Mouse (Mus musculus) mature B cell (primary cell): Measurements from ENCODE around the gene Pkdcc.

Source experiments
- in situ Hi-C: fragments of 300-500 bp; cut with MboI; formaldehyde crosslinking; loops from 2 replicates; pipeline ENCODE4 v1.14.3; 2019

Gene Pkdcc

DNA sequence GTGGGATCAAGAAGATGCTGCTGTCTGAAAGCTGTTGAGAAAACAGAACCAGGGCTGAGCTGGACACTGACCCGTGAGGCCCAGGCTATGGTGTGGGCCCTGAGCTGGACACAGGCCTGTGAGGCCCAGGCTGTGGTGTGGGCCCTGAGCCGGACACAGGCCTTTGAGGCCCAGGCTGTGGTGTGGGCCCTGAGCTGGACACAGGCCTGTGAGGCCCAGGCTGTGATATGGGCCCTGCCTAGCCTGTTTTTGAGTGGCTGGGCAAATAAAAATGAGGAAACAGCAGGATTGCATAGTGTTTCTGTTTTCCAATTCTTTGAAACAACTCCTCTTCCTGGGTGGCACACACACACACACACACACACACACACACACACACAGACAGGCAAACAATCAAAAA, 2.7 kb upstream of the Pkdcc start:
- in situ Hi-C loops: no loop called here

- in situ Hi-C loops: no loop called here
These were observed 1.7 kb upstream of the Pkdcc start for GRCm38 (mm10) chr17:83213228-83213915.

DNA sequence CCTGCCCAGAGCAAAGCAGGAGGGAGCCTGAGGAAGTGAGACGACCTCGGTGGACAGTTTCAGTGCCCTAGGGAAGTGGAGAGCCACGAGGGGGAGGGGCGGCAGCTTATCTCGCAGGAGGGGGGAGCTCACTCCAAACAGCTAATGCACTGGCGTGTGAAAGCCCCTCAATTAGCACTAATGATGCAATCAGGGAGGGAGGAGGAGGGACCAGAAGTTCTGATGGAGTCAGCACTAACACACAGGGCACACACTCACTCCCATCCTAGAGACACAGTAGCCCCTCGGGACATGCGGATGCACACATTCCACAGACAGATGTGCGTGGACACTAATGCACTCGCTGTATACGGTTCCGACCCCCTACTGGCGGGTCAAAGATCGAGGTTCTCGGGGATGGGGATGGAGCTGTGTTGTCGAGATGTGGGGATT, 915 bp upstream of the Pkdcc start:
- in situ Hi-C loops: no loop called here

DNA sequence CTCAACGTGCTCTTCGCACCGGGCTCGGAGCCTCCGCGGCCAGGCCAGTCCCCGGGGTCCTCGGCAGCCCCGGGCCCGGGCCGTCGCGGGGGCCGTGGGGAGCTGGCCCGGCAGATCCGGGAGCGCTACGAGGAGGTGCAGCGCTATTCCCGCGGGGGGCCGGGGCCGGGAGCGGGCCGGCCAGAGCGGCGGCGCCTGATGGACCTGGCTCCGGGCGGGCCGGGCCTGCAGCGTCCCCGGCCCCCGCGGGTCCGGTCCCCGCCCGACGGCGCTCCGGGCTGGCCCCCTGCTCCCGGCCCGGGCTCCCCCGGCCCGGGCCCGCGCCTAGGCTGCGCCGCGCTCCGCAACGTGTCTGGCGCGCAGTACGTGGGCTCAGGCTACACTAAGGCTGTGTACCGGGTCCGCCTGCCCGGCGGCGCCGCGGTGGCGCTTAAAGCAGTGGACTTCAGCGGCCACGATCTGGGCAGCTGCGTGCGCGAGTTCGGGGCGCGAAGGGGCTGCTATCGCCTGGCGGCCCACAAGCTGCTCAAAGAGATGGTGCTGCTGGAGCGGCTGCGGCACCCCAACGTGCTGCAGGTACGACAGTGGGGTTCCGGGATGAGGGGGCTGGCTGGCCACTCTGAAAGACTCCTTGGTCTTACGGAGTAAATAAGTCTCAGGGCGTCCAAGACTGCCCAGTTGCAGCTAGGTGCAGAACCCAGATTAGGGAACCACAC, 595 bp downstream of the Pkdcc start:
- in situ Hi-C loops: no loop called here

DNA sequence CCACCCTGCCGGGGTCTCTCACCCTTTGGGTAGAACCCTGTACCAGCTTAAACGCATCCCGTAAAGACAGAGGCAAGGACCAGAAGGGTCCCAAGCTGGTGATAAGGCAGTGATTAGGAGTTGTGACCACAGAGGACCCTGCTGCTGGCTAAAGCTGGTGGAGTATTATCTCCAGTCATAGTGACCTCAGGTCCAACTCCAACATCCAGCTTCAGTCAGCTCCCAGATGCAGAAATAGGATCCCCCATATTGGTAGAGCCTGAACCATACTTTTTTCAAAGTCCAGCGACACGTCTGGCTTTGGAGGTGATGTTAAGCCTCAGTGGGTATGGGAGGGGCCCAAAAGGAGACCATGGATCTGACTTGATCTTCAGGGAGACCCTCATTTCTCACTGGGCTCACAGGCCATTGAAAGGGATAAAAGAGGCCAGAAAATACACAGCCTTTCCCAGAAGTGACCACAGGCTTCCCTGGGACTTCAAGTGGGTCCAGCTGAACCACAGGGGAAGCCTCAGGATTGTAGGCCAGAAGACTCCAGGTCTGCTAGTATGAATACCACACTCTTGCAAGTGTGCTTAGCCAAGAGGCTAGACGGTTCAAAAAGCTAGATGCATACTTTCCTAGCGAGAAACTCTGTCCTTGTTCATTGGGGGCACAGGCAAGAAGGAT, 1.3 kb downstream of the Pkdcc start:
- in situ Hi-C loops: no loop called here

DNA sequence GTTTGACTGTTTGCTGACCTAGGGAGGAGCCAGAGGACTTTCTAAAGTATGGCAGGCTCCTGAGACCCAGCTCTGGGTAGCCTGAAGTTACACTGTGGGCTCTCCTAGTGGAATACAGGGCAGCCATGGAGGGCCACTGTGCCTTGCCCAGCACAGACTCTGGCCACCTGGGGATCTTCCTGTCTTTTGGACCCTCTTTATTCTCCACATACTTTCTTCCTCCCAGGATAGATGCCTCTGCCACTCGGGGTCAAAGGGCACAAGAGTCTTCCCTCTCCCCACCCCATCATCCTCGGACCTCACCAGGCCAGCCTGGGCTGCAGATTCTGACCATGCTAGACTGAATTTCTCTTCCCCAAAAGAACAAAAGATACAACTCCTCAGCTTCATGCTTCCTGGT, 3.1 kb downstream of the Pkdcc start:
- in situ Hi-C loops: no loop called here

GRCm38 (mm10) chr17:83218722-83219121, 3.6 kb downstream of the Pkdcc start:
- in situ Hi-C loops: no loop called here

DNA sequence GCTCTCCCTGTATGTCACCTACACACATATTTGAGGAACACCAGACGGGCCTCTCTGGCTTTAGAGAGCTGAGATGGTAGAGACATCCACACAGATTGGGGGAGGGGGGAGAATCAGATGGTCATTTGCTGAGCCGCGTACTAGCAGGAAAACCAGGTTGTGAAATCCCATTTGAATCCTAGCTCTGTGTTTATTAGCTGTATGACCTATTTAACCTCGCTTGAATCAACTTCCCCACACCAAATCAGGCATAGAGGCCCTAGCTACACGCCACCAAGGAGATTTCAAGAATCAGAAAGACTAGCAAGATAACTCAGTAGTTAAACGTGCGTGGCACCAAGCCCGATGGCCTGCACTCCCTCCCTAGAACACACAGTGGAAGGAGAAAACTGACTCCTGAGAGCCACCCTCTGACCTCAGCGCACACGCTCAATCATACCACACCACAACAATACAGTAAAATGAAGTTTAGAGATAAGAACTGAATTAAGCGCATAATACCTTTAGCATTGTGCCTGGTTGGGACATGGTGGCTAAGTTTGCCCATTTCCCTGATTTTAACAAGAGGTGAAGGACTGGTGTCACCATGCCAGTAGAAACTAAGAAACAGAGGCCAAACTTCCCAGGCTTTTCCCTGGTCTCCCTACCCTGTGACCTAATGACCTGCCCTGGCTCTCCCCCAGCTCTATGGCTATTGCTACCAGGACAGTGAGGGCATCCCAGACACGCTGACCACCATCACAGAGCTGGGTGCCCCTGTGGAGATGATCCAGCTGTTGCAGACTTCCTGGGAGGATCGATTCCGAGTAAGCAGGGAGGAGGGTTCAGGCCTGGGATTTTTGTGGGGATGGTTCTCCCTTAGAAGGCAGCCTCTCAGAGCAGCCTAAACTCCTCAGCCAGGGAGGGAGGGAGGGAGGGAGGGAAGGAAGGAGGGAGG, 4.5 kb downstream of the Pkdcc start:
- in situ Hi-C loops: no loop called here

- in situ Hi-C loops: no loop called here
These were observed 6.0 kb downstream of the Pkdcc start for GRCm38 (mm10) chr17:83220954-83221538.

DNA sequence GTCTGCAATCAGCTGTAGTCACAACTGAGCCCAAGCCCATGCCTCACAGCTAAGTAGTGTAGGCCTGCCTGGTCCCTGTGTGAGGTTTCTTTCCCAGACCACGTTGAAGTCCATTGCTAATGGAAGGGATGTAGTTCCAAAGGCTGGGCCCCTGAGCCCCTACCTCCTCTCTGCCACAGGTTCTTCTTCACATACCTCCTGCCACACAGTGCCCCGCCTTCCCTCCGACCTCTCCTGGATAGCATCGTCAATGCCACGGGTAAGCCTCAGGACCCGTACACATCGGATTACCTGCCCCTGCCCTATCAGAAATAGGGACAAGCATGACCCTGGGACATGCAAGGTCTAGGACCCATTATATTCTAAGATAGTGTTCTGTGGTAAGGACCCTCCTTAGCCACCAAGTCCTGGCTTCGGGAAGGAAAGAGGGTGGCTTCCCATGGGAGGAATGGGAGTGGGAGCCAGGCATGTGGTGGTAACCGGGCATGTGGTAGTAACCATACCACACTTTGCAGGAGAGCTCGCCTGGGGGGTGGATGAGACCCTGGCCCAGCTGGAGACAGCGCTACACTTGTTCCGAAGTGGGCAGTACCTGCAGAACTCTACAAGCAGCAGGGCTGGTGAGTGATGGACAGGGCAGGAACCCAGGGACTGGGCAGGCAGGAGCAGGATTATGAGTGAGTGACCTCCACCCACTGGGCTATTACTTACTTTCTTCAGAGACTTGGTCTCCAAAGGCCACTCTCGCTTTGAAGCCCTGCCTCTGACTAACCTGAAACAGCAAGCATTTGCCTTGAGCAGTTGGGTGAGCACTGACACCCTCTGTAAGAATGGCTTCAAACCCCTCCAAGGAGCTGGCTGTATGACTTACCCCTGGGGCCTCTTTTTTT, 6.8 kb downstream of the Pkdcc start:
- in situ Hi-C loops: no loop called here

GRCm38 (mm10) chr17:83222705-83223104, 7.6 kb downstream of the Pkdcc start:
- in situ Hi-C loops: no loop called here

DNA sequence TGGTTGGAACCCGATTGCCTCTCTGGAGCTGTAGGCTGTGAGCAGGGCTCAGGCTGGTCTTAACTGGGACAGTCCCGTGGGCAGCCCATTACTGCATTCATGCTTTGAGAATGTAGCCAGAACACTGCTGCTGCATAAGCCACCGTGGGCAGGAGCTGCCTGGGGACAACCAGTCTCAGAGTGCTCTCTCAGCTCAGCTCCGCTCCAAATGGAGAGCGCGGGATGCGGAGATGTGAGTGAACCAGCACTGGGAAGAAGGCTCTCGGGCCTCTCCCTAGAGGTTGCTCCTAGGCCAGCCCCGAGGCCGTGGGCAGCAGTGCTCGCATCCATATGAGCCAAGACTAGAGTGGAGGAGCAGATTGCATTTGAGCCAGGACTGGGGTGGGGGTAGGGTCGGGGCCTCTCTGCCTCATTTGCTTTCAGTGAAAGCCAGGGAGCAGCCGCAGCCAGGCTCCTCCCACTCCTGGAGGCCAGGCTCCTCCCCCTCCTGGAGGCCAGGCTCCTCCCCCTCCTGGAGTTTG, 9.4 kb downstream of the Pkdcc start:
- in situ Hi-C loops: no loop called here

DNA sequence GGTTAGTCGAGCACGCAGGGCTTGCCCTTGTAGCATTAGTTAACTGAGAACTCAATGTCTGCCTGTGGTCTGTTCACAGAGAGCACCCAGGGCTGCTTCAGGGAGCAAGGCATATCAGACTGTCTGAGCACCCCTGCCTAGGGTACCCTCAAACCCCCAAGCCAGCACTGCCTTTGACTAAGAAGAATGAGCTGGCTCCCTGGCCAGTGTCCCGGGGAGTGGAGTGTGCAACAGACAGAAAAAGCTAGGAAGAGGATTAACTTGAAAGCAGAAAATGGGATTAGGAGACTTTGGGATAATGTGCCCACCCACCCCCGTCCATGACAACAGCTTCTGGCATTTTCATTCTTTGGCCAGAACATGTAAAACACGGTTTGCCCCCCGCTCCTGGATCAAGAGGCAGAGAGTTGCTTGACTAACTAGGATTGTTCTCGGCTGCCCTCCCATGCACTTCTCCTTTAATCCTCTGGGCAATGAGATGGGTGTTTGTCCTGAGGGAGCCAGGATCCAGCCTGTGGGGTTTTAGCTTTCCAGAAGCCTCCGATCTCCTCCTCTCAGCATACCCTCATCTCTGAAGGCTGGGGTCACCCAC, 11.4 kb downstream of the Pkdcc start:
- in situ Hi-C loops: no loop called here

- in situ Hi-C loops: loop anchor here (10.0 kb wide), 1 partner anchor 187 kb away; no protein-coding TSS in a partner anchor
These were observed 16.3 kb downstream of the Pkdcc start for GRCm38 (mm10) chr17:83231357-83231756.

- in situ Hi-C loops: loop anchor here (10.0 kb wide), 1 partner anchor 190 kb away; no protein-coding TSS in a partner anchor
These were observed 20.1 kb downstream of the Pkdcc start for GRCm38 (mm10) chr17:83235227-83235626.

DNA sequence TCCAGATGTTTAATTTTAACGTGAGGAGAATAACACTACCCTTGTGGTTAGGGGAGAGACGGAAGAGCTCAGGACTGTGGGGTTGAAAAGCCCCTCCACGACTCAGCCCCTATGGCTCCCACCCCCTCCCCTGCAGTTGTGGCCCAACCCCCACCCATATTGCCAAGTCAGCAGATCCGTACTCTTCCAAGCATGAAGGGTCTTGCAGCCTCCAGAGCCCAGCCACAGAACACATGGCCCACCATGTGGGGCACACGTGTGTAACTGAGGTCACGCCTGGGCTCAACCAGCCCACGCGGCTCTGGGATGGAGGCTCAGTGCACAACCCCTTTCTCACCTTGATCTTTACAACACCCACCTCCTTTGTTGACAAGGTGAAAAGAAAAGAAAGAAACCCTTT, 21.1 kb downstream of the Pkdcc start:
- in situ Hi-C loops: loop anchor here (10.0 kb wide), 1 partner anchor 191 kb away; no protein-coding TSS in a partner anchor

DNA sequence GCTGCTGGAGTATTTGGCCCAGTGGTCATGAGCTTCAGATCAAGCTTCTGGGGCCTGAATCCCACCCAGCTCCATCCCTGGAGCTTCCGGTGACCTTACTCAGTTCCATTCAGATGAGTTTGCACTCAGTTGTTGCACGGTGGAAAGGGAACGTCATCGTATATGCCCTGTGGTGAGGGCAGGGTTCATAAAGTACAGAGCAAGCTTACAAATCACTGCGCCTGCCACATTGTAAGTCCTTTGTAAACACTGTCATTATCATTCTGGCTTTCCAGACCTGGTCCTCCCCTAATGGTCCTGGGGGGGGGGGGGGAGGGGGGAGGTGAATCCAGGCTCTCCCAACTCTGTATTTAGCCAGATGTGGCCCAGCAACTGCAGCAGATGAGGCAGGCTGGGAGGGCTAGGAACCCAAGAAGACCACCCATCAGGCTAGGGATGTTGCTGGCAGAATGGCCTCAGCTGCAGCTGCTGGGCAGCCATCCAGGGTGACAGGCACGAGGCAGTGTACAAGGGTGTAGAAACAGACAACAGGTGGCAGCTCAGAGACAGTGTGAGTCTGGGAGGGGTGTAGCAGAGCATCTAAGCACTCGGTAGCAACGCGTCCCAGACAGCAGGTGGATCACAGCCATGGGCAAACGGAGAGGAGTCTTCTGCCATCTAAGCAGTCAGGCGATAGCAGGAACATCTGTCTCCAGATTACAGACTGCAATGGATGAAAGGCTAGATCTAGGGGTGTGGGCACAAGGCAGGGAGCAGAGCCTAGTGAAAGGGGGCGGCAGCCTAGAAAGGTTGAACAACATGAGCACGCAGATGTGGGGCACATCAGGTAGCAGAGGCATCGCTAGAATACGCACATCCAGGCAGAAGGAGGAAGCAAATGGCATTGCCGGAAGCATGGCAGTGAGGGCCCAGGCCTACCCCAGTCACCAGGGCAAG, 23.3 kb downstream of the Pkdcc start:
- in situ Hi-C loops: loop anchor here (10.0 kb wide), 1 partner anchor 194 kb away; no protein-coding TSS in a partner anchor

DNA sequence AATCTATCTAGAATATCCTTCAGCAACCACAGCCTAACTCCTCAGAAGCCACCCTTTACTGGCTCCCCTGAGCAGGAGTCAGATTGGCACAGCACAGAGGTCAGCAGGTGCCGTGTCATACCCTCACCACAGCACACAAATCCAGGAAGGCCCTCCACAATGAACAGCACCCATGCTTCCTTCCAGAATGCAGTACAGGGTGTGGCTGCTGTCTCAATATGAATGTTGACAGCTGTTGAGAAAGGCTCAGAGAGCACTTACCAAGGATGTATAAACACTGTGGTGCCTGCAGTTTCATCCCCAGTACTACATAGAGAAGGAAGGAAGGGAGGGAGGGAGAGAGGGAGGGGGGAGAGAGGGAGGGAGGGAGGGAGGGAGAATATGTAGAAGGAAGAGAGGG, 29.4 kb downstream of the Pkdcc start:
- in situ Hi-C loops: no loop called here
